Mouse (Mus musculus): ENCODE measurements around the gene Lrrc8b. TPM values are rescaled to one million over a fixed set of nuclear protein-coding genes. Genes with fewer than 3 reads are reported as not detected.

The Lrrc8b gene
- polyA plus RNA-seq, 1 experiment from 2014 or later, result 7.3 TPM

- H3K9ac ChIP-seq, result no peak overlapping the region
Measured at GRCm38 (mm10) chr5:105409092-105409491, 6.5 kb upstream of the Lrrc8b start.

GRCm38 (mm10) chr5:105410521-105411293 lies 4.9 kb upstream of the Lrrc8b start:
- H3K4me1 ChIP-seq, result peaks cover 12% of the 10 kb centered on the region
- no peak overlapping the region for H3K4me3 ChIP-seq (replicated peaks)
- no peak overlapping the region for H3K4me2 ChIP-seq
- no peak overlapping the region for H3K27ac ChIP-seq
- no peaks in the 10 kb centered on the region for H3K9me3 ChIP-seq (replicated peaks)
- H3K9ac ChIP-seq, result no peak overlapping the region
- no peak for ATAC-seq (replicated peaks; ENCODE audit: low FRiP score)
- WGBS, result 64% methylated on average over 6 of the region's 6 CpGs
- H3K27me3 ChIP-seq, result no peaks in the 10 kb centered on the region
- H3K36me3 ChIP-seq, result no peaks in the 10 kb centered on the region

More at GRCm38 (mm10) chr5:105409092-105409491, 6.5 kb upstream of the Lrrc8b start:
- Histone ChIP-seq H3K27me3 (no peaks in the 10 kb centered on the region), H3K9me3 (replicated peaks) (no peaks in the 10 kb centered on the region), H3K4me3 (replicated peaks) (no peak overlapping the region), H3K4me2 (no peak overlapping the region), H3K4me1 (0 out of 2 replicates have a peak, but pooled peaks cover 3% of the 10 kb centered on the region), H3K27ac (no peak overlapping the region), H3K36me3 (no peaks in the 10 kb centered on the region)
- ATAC-seq (replicated peaks; ENCODE audit: low FRiP score), result peak; percentile 65; the same call in 1 of the 2 replicates
- WGBS, result 93% methylated on average over 4 of the region's 4 CpGs

GRCm38 (mm10) chr5:105411294-105411570 lies 4.3 kb upstream of the Lrrc8b start:
- H3K9me3 ChIP-seq (replicated peaks), result no peaks in the 10 kb centered on the region
- 63% methylated on average over 4 of the region's 4 CpGs for WGBS

GRCm38 (mm10) chr5:105411768-105412167 lies 3.8 kb upstream of the Lrrc8b start:
- no peaks in the 10 kb centered on the region for H3K27me3 ChIP-seq
- no peaks in the 10 kb centered on the region for H3K36me3 ChIP-seq
- no peak overlapping the region for H3K4me2 ChIP-seq
- no peak overlapping the region for H3K4me3 ChIP-seq (replicated peaks)
- WGBS, result 68% methylated on average over 2 of the region's 2 CpGs
- no peak for ATAC-seq (replicated peaks; ENCODE audit: low FRiP score)
- no peak overlapping the region for H3K9ac ChIP-seq
- no peaks in the 10 kb centered on the region for H3K9me3 ChIP-seq (replicated peaks)
- peaks cover 17% of the 10 kb centered on the region for H3K4me1 ChIP-seq
- H3K27ac ChIP-seq, result no peak overlapping the region

More at GRCm38 (mm10) chr5:105411294-105411570, 4.3 kb upstream of the Lrrc8b start:
- Histone ChIP-seq H3K4me2 (no peak overlapping the region), H3K36me3 (no peaks in the 10 kb centered on the region), H3K27me3 (no peaks in the 10 kb centered on the region), H3K9ac (no peak overlapping the region), H3K27ac (no peak overlapping the region), H3K4me1 (peaks cover 16% of the 10 kb centered on the region), H3K4me3 (replicated peaks) (no peak overlapping the region)
- no peak for ATAC-seq (replicated peaks; ENCODE audit: low FRiP score)

- no peak for ATAC-seq (replicated peaks; ENCODE audit: low FRiP score)
- 74% methylated on average over 3 of the region's 3 CpGs for WGBS
- H3K4me3 ChIP-seq (replicated peaks), result no peak overlapping the region
- H3K36me3 ChIP-seq, result no peaks in the 10 kb centered on the region
- peaks cover 17% of the 10 kb centered on the region for H3K4me1 ChIP-seq
- H3K4me2 ChIP-seq, result no peak overlapping the region
- no peak overlapping the region for H3K9ac ChIP-seq
- no peaks in the 10 kb centered on the region for H3K27me3 ChIP-seq
- H3K9me3 ChIP-seq (replicated peaks), result no peaks in the 10 kb centered on the region
- no peak overlapping the region for H3K27ac ChIP-seq
Measured at GRCm38 (mm10) chr5:105412634-105413033, 2.9 kb upstream of the Lrrc8b start.

- ATAC-seq (replicated peaks; ENCODE audit: low FRiP score), result no peak
- H3K4me3 ChIP-seq (replicated peaks), result peak overlapping the region; percentile 89
- H3K36me3 ChIP-seq, result no peaks in the 10 kb centered on the region
- peaks cover 17% of the 10 kb centered on the region for H3K4me1 ChIP-seq
- H3K4me2 ChIP-seq, result peak overlapping the region; percentile 97
- 82% methylated on average over 12 of the region's 12 CpGs for WGBS
- H3K27ac ChIP-seq, result no peak overlapping the region
- no peaks in the 10 kb centered on the region for H3K9me3 ChIP-seq (replicated peaks)
- H3K9ac ChIP-seq, result peak overlapping the region; percentile 95
- no peaks in the 10 kb centered on the region for H3K27me3 ChIP-seq
Measured at GRCm38 (mm10) chr5:105414341-105415120, 1.0 kb upstream of the Lrrc8b start.

- Histone ChIP-seq H3K9ac (peak overlapping the region; percentile 95), H3K4me1 (peaks cover 14% of the 10 kb centered on the region), H3K9me3 (replicated peaks) (no peaks in the 10 kb centered on the region), H3K27me3 (no peaks in the 10 kb centered on the region), H3K27ac (peak overlapping the region; percentile 91), H3K4me2 (peak overlapping the region; percentile 97), H3K4me3 (replicated peaks) (peak overlapping the region; percentile 89), H3K36me3 (no peaks in the 10 kb centered on the region)
- ATAC-seq (replicated peaks; ENCODE audit: low FRiP score), result peak; percentile 35; the same call in 1 of the 2 replicates
- WGBS, result 3% methylated on average over 30 of the region's 36 CpGs
Measured at GRCm38 (mm10) chr5:105415951-105416675, 538 bp downstream of the Lrrc8b start.

- H3K9ac ChIP-seq, result no peak overlapping the region
- no peaks in the 10 kb centered on the region for H3K27me3 ChIP-seq
- H3K36me3 ChIP-seq, result no peaks in the 10 kb centered on the region
- no peak for ATAC-seq (replicated peaks; ENCODE audit: low FRiP score)
- H3K9me3 ChIP-seq (replicated peaks), result no peaks in the 10 kb centered on the region
- H3K27ac ChIP-seq, result no peak overlapping the region
- WGBS, result 71% methylated on average over 8 of the region's 8 CpGs
- H3K4me3 ChIP-seq (replicated peaks), result no peak overlapping the region
- peaks cover 14% of the 10 kb centered on the region for H3K4me1 ChIP-seq
- no peak overlapping the region for H3K4me2 ChIP-seq
Measured at GRCm38 (mm10) chr5:105417217-105417616, 1.6 kb downstream of the Lrrc8b start.

- peaks cover 14% of the 10 kb centered on the region for H3K4me1 ChIP-seq
- H3K9ac ChIP-seq, result no peak overlapping the region
- no peak overlapping the region for H3K4me3 ChIP-seq (replicated peaks)
- H3K9me3 ChIP-seq (replicated peaks), result no peaks in the 10 kb centered on the region
- H3K36me3 ChIP-seq, result no peaks in the 10 kb centered on the region
- H3K27ac ChIP-seq, result no peak overlapping the region
- WGBS, result 84% methylated on average over 7 of the region's 7 CpGs
- no peaks in the 10 kb centered on the region for H3K27me3 ChIP-seq
- ATAC-seq (replicated peaks; ENCODE audit: low FRiP score), result no peak
- no peak overlapping the region for H3K4me2 ChIP-seq
Measured at GRCm38 (mm10) chr5:105418364-105418763, 2.8 kb downstream of the Lrrc8b start.

- H3K4me1 ChIP-seq, result peaks cover 14% of the 10 kb centered on the region
- H3K27ac ChIP-seq, result no peak overlapping the region
- no peaks in the 10 kb centered on the region for H3K9me3 ChIP-seq (replicated peaks)
- ATAC-seq (replicated peaks; ENCODE audit: low FRiP score), result no peak
- H3K4me3 ChIP-seq (replicated peaks), result no peak overlapping the region
- no peak overlapping the region for H3K9ac ChIP-seq
- H3K27me3 ChIP-seq, result no peaks in the 10 kb centered on the region
- 89% methylated on average over 5 of the region's 5 CpGs for WGBS
- no peaks in the 10 kb centered on the region for H3K36me3 ChIP-seq
- H3K4me2 ChIP-seq, result no peak overlapping the region
Measured at GRCm38 (mm10) chr5:105418851-105419250, 3.3 kb downstream of the Lrrc8b start.

- no peaks in the 10 kb centered on the region for H3K9me3 ChIP-seq (replicated peaks)
- H3K36me3 ChIP-seq, result peaks cover 5% of the 10 kb centered on the region
- H3K4me2 ChIP-seq, result no peak overlapping the region
- 0 out of 2 replicates have a peak, but pooled peaks cover 3% of the 10 kb centered on the region for H3K4me1 ChIP-seq
- no peak for ATAC-seq (replicated peaks; ENCODE audit: low FRiP score)
- H3K27ac ChIP-seq, result no peak overlapping the region
- no peaks in the 10 kb centered on the region for H3K27me3 ChIP-seq
- H3K9ac ChIP-seq, result no peak overlapping the region
- H3K4me3 ChIP-seq (replicated peaks), result no peak overlapping the region
- 100% methylated on average over 2 of the region's 2 CpGs for WGBS
Measured at GRCm38 (mm10) chr5:105425587-105425986, 10.0 kb downstream of the Lrrc8b start.

GRCm38 (mm10) chr5:105427326-105427725 lies 11.8 kb downstream of the Lrrc8b start:
- peaks cover 5% of the 10 kb centered on the region for H3K36me3 ChIP-seq
- no peak for ATAC-seq (replicated peaks; ENCODE audit: low FRiP score)
- H3K27me3 ChIP-seq, result no peaks in the 10 kb centered on the region
- H3K9ac ChIP-seq, result no peak overlapping the region
- H3K27ac ChIP-seq, result no peak overlapping the region
- no peaks in the 10 kb centered on the region for H3K9me3 ChIP-seq (replicated peaks)
- no peak overlapping the region for H3K4me3 ChIP-seq (replicated peaks)
- 68% methylated on average over 7 of the region's 7 CpGs for WGBS
- H3K4me2 ChIP-seq, result no peak overlapping the region
- 0 out of 2 replicates have a peak, but pooled peaks cover 3% of the 10 kb centered on the region for H3K4me1 ChIP-seq
